Mouse (Mus musculus): ENCODE measurements at regions not wholly inside any gene's neighbourhood (a gene's known extent, or its start where the extent isn't known, plus 50 kb on each side); places are given as distances from the start of the nearest gene placed in this dataset.

GRCm38 (mm10) chr16:55468833-55469458 is 171.2 kb upstream of the Zpld1 start:
- peak; percentile 89 for ATAC-seq (ENCODE audit: low read depth)
- H3K4me2 ChIP-seq: no peak overlapping the region
- H3K27me3 ChIP-seq: no peaks in the 10 kb centered on the region
- no peaks in the 10 kb centered on the region for H3K9me3 ChIP-seq
- no peak overlapping the region for H3K9ac ChIP-seq
- no peak overlapping the region for H3K27ac ChIP-seq (replicated peaks)
- H3K36me3 ChIP-seq: no peaks in the 10 kb centered on the region
- no peak overlapping the region for H3K4me3 ChIP-seq
- peaks cover 6% of the 10 kb centered on the region; the same call in 1 of the 2 replicates for H3K4me1 ChIP-seq (replicated peaks)
- WGBS: 52% methylated on average over 9 of the region's 9 CpGs

- Histone ChIP-seq H3K9ac (no peak overlapping the region), H3K4me1 (replicated peaks) (no peaks in the 10 kb centered on the region), H3K27me3 (no peaks in the 10 kb centered on the region), H3K4me3 (no peak overlapping the region), H3K36me3 (no peaks in the 10 kb centered on the region), H3K27ac (replicated peaks) (no peak overlapping the region), H3K9me3 (no peaks in the 10 kb centered on the region), H3K4me2 (no peak overlapping the region)
- ATAC-seq (ENCODE audit: low read depth): no peak
Observed at GRCm38 (mm10) chr16:55460519-55460918, 162.7 kb upstream of the Zpld1 start.

GRCm38 (mm10) chr16:55447581-55447980 is 149.8 kb upstream of the Zpld1 start:
- H3K36me3 ChIP-seq: no peaks in the 10 kb centered on the region
- 73% methylated on average over 3 of the region's 3 CpGs for WGBS
- ATAC-seq (ENCODE audit: low read depth): no peak
- H3K4me3 ChIP-seq: no peak overlapping the region
- H3K9me3 ChIP-seq: no peaks in the 10 kb centered on the region
- H3K27ac ChIP-seq (replicated peaks): no peak overlapping the region
- H3K9ac ChIP-seq: no peak overlapping the region
- H3K4me2 ChIP-seq: no peak overlapping the region
- no peaks in the 10 kb centered on the region for H3K27me3 ChIP-seq
- no peaks in the 10 kb centered on the region for H3K4me1 ChIP-seq (replicated peaks)

GRCm38 (mm10) chr16:55442821-55443581 is 145.2 kb upstream of the Zpld1 start:
- no peak overlapping the region for H3K4me2 ChIP-seq
- H3K9me3 ChIP-seq: no peaks in the 10 kb centered on the region
- H3K27ac ChIP-seq (replicated peaks): no peak overlapping the region
- no peaks in the 10 kb centered on the region for H3K36me3 ChIP-seq
- H3K27me3 ChIP-seq: no peaks in the 10 kb centered on the region
- ATAC-seq (ENCODE audit: low read depth): no peak
- no peaks in the 10 kb centered on the region for H3K4me1 ChIP-seq (replicated peaks)
- 65% methylated on average over 5 of the region's 5 CpGs for WGBS
- H3K4me3 ChIP-seq: no peak overlapping the region
- no peak overlapping the region for H3K9ac ChIP-seq

GRCm38 (mm10) chr16:55435139-55435968 is 137.6 kb upstream of the Zpld1 start:
- Histone ChIP-seq H3K27ac (replicated peaks) (no peak overlapping the region), H3K4me2 (no peak overlapping the region), H3K27me3 (no peaks in the 10 kb centered on the region), H3K4me1 (replicated peaks) (peaks cover 10% of the 10 kb centered on the region), H3K4me3 (no peak overlapping the region), H3K36me3 (no peaks in the 10 kb centered on the region), H3K9me3 (no peaks in the 10 kb centered on the region), H3K9ac (no peak overlapping the region)
- WGBS: 39% methylated on average over 4 of the region's 4 CpGs
- ATAC-seq (ENCODE audit: low read depth): peak; percentile 47; the same call in 1 of the 2 replicates

- Histone ChIP-seq H3K9me3 (no peaks in the 10 kb centered on the region), H3K4me2 (no peak overlapping the region), H3K4me1 (replicated peaks) (peaks cover 6% of the 10 kb centered on the region; the same call in 1 of the 2 replicates), H3K36me3 (no peaks in the 10 kb centered on the region), H3K9ac (no peak overlapping the region), H3K27ac (replicated peaks) (0 out of 2 replicates have a peak overlapping the region, but pooled peaks have one; percentile 28), H3K4me3 (no peak overlapping the region), H3K27me3 (no peaks in the 10 kb centered on the region)
- no peak for ATAC-seq (ENCODE audit: low read depth)
- 41% methylated on average over 7 of the region's 7 CpGs for WGBS
Observed at GRCm38 (mm10) chr16:55421569-55422342, 124.0 kb upstream of the Zpld1 start.

GRCm38 (mm10) chr16:55420876-55421568 is 123.2 kb upstream of the Zpld1 start:
- Histone ChIP-seq H3K4me2 (no peak overlapping the region), H3K9ac (no peak overlapping the region), H3K27me3 (no peaks in the 10 kb centered on the region), H3K9me3 (no peaks in the 10 kb centered on the region), H3K27ac (replicated peaks) (0 out of 2 replicates have a peak overlapping the region, but pooled peaks have one; percentile 28), H3K36me3 (no peaks in the 10 kb centered on the region), H3K4me1 (replicated peaks) (peaks cover 6% of the 10 kb centered on the region; the same call in 1 of the 2 replicates), H3K4me3 (no peak overlapping the region)
- WGBS: 52% methylated on average over 4 of the region's 4 CpGs
- ATAC-seq (ENCODE audit: low read depth): no peak

- Histone ChIP-seq H3K9me3 (no peaks in the 10 kb centered on the region), H3K27me3 (no peaks in the 10 kb centered on the region), H3K4me2 (no peak overlapping the region), H3K4me3 (no peak overlapping the region), H3K27ac (replicated peaks) (no peak overlapping the region), H3K9ac (no peak overlapping the region), H3K36me3 (no peaks in the 10 kb centered on the region), H3K4me1 (replicated peaks) (peaks cover 6% of the 10 kb centered on the region; the same call in 1 of the 2 replicates)
- 75% methylated on average over 3 of the region's 3 CpGs for WGBS
- no peak for ATAC-seq (ENCODE audit: low read depth)
Observed at GRCm38 (mm10) chr16:55418871-55419270, 121.1 kb upstream of the Zpld1 start.

GRCm38 (mm10) chr16:55400818-55401217 is 103.0 kb upstream of the Zpld1 start:
- no peaks in the 10 kb centered on the region for H3K36me3 ChIP-seq
- H3K4me1 ChIP-seq (replicated peaks): no peaks in the 10 kb centered on the region
- H3K27ac ChIP-seq (replicated peaks): no peak overlapping the region
- H3K9ac ChIP-seq: no peak overlapping the region
- no peak for ATAC-seq (ENCODE audit: low read depth)
- no peaks in the 10 kb centered on the region for H3K9me3 ChIP-seq
- H3K27me3 ChIP-seq: no peaks in the 10 kb centered on the region
- H3K4me2 ChIP-seq: no peak overlapping the region
- H3K4me3 ChIP-seq: no peak overlapping the region

- no peak overlapping the region for H3K4me2 ChIP-seq
- H3K9ac ChIP-seq: no peak overlapping the region
- H3K36me3 ChIP-seq: no peaks in the 10 kb centered on the region
- H3K27ac ChIP-seq (replicated peaks): no peak overlapping the region
- H3K27me3 ChIP-seq: no peaks in the 10 kb centered on the region
- ATAC-seq (ENCODE audit: low read depth): no peak
- H3K9me3 ChIP-seq: no peaks in the 10 kb centered on the region
- 25% methylated on average over 3 of the region's 3 CpGs for WGBS
- H3K4me1 ChIP-seq (replicated peaks): no peaks in the 10 kb centered on the region
- no peak overlapping the region for H3K4me3 ChIP-seq
Observed at GRCm38 (mm10) chr16:55394864-55395263, 97.1 kb upstream of the Zpld1 start.

GRCm38 (mm10) chr16:55390400-55390799 is 92.6 kb upstream of the Zpld1 start:
- 82% methylated on average over 7 of the region's 7 CpGs for WGBS
- no peaks in the 10 kb centered on the region for H3K27me3 ChIP-seq
- ATAC-seq (ENCODE audit: low read depth): no peak
- no peaks in the 10 kb centered on the region for H3K9me3 ChIP-seq
- no peak overlapping the region for H3K9ac ChIP-seq
- H3K4me3 ChIP-seq: no peak overlapping the region
- no peak overlapping the region for H3K4me2 ChIP-seq
- H3K4me1 ChIP-seq (replicated peaks): no peaks in the 10 kb centered on the region
- H3K36me3 ChIP-seq: no peaks in the 10 kb centered on the region
- H3K27ac ChIP-seq (replicated peaks): no peak overlapping the region

Measured in neural tube, embryonic 13.5 days (tissue).